Mouse (Mus musculus) inflammation-experienced regulatory T-cells (primary cell): ENCODE measurements around the gene Gm4177. TPM values are rescaled to one million over a fixed set of nuclear protein-coding genes. Genes with fewer than 3 reads are reported as not detected.

Experiments used
- polyA plus RNA-seq, 2 experiments: library from polyadenylated mRNA; unstranded; fragments of 100-300 nt; shearing (Covaris generic); gene quantifications; one replicate each; pipeline ENCODE4 v1.2.1; 2017

Gene Gm4177
- polyA plus RNA-seq: not detected

GRCm38 (mm10) chr7:21796628-21797027 is at the start of gene Gm4177:
Gm4177 (minus strand) TSS chr7:21796728.

GRCm38 (mm10) chr7:21844167-21844566 is 47.6 kb upstream of the Gm4177 start, which contains the start of gene Gm5725:
Gm5725 (minus strand) TSS chr7:21844267.

DNA sequence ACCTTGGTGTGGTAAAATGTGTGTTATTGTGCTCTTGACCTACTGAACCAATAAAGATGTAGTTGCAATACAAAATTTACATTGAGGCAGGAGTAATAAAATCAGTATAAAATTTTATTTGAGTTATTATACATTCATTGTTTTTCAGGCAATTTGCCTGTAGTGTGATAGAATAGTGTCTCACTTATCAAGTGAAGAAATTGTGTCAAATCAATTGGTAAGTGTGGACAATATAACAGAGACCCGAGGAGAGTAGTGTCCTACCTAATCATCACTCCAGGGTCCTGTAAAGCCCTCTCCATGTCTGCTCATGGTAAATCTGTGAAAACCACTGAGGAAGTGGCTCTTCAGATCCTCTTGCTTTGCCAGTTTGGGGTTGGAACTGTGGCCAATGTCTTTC is 35.5 kb upstream of the Gm4177 start, which contains the start of gene Vmn1r135:
Vmn1r135 (plus strand) TSS at position 301 of the 400 bp plus-strand sequence.

GRCm38 (mm10) chr7:21761375-21761774 is 35.2 kb downstream of the Gm4177 start, which contains the start of gene Gm4175:
Gm4175 (minus strand) TSS chr7:21761475.

Other genes with a start within 250 kb of the Gm4177 start
- not detected for gene Vmn1r132, start 182.6 kb downstream of the Gm4177 start, polyA plus RNA-seq
- not detected for gene Gm4175, start 35.3 kb downstream of the Gm4177 start, polyA plus RNA-seq
- 1 to 10 TPM in 1 of 2 experiments, not detected in 1; 1.7 TPM for gene Vmn1r135, start 35.6 kb upstream of the Gm4177 start, polyA plus RNA-seq
- gene Gm5725, start 47.5 kb upstream of the Gm4177 start, polyA plus RNA-seq: not detected
- 1 to 10 TPM in 1 of 2 experiments, under 1 TPM in 1; 0.11 to 1.3 TPM for gene Gm5891, start 124.6 kb upstream of the Gm4177 start, polyA plus RNA-seq
- gene Vmn1r137, start 197.9 kb upstream of the Gm4177 start, polyA plus RNA-seq: under 1 TPM in 1 of 2 experiments, not detected in 1; 0.32 TPM
- gene Vmn1r138, start 232.2 kb upstream of the Gm4177 start, polyA plus RNA-seq: under 1 TPM in 1 of 2 experiments, not detected in 1; 0.34 TPM